Mouse (Mus musculus) B cell, adult 62 days (primary cell): ENCODE measurements around the gene Zfp764. TPM values are rescaled to one million over a fixed set of nuclear protein-coding genes. Genes with fewer than 3 reads are reported as not detected.

ENCODE experiments used
- total RNA-seq: library from RNA; stranded (reverse); gene quantifications from 4 replicates; pipeline ENCODE4 v1.2.4, GENCODE M21; 2023

Gene Zfp764
- total RNA-seq = 7.5 to 9.6 TPM (median 9.1 TPM) in 4 replicates

DNA sequence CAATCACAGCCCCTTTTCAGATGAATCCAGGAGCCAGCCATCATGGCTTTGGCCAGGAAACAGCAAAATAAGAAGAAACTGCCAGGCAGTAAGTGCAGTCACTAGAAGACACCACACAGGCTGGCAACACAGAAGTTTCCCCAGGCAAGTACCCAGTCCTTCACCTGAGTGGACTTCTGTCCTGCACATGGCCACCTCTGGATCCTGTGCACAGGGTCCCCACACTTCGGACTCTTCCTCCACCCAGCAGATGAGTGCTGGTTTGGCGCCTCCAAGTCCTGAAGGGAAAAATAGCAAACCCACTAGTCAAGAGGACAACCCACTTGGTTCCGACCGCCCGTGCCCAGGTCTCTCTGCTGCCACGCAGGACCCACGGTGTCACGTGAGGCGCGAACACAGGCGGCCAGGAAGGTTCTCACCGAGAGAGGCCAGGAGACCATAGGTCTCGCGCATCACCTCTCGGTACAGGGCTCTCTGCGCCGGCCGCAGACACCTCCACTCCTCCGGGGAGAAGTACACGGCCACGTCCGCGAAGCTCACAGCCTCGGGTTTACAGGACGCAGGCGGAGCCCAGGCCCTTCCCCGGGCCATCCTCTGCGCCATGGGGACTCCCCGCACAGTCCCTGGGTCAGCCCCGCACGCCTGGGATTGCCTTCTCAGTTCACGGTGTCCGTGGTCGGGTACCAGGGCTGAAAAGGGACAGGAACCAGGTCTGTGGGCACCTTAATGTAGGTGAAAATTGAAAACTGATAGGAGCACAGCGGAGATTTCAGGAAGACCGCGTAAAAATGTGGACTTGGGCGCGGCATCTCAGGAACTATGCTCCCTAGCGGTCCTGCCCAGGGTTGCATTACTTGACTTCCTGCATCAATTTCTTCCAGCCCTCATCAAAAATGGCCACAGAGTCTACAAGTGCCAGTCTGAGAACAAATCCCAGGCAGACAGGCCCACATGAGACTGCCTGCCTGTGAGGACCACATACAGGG lies at the start of gene Zfp764:
Zfp764 (minus strand) TSS at position 821 of the 986 bp plus-strand sequence.

DNA sequence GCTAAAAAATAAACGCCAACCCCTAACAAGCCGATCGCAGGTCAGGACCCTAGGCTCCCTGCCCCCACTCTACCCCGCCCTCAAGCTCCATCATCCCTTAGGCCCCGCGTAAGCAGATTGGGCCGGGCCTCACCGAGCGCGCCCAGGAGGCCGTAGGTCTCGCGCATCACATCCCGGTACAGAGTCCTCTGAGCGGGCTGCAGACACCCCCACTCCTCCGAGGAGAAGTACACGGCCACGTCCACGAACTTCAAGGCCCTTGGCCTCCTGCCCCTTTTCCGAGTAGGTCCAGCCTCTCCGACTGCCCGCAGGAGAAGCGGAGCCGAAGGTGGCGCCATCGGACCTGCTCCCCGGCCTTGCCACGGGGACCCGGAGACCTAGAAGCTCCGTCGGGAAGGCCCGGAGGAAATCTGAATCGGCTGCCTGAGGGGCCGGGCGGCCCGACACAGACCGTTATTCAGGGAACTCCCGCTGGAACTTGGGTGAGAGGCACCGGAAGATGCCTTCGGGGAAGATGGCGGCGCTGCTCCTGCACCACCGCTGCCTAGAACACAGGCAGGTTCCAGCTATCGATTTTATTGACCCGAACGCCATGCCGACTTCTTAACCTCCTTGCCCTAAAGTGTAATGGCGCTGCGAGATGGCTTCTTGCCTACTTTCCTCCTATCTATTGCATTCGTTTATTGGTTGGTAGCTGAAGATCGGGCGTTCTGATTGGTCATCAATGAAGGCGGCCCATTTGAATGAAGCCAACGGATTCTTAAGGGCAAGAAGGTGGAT lies 42.1 kb upstream of the Zfp764 start, which contains the start of gene Zfp689:
Zfp689 (minus strand) TSS at position 638 of the 780 bp plus-strand sequence.

GRCm38 (mm10) chr7:127421388-127422191 lies 15.0 kb upstream of the Zfp764 start, which contains the start of gene Zfp688:
Gene Zfp688 (minus strand): TSS chr7:127422068.

DNA sequence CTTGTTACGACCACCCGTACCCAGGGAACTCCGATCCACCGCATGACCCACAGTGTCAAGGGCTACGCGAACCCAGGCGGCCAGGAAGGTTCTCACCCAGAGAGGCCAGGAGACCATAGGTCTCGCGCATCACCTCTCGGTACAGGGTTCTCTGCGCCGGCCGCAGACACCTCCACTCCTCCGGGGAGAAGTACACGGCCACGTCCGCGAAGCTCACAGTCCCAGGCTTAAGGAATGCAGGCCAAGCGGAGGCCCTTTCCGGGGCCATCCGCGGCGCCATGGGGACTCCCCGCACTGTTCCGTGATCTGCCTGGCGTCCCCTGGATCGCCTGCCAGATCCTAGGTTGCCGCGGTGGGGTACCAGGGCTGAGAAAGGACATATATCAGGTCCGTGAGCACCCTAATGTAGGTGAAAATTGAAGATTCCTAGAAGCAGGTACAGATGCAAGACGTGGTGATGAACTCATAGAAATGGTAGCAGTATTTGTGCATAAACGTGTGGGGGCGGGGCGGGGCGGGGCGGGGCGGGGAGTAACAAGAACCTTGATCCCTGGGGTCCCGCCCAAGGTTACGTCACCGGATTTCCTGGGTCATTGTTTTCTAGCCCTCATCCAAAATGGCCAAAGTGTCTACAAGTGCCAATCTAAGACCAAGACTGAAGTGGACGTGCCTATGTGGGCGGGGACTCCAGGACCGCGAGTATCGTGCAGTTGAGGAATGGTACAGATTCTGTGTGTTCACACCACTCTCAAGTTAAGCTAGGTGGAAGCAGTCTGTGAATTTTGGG lies 13.3 kb downstream of the Zfp764 start, which contains the start of gene E430018J23Rik:
E430018J23Rik (minus strand) TSS at position 473 of the 787 bp plus-strand sequence.

DNA sequence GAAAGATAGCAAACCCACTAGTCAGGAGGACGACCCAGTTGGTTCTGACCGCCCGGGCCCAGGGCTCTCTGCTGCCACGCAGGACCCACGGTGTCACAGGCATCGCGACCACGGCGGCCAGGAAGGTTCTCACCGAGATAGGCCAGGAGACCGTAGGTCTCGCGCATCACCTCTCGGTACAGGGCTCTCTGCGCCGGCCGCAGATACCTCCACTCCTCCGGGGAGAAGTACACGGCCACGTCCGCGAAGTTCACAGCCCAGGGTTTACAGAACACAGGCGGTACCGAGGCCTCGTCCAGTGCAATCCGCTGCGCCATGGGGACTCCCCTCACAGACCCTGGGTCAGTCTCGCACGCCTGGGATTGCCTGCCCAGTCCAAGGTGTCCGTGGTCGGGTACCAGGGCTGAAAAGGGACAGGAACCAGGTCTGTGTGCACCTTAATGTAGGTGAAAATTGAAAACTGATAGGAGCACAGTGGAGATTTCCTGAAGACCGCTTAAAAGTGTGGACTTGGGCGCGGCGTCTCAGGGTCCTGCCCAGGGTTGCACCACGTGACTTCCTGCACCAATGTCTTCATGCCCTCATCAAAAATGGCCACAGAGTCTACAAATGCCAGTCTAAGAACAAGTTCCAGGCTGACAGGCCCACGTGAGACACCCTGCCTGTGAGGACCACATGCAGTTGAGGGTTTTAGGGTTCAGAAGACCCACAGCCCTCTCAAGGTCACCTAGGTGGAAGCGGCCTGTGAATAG lies 19.8 kb downstream of the Zfp764 start, which contains the start of gene 9130019O22Rik:
9130019O22Rik (minus strand) TSS at position 526 of the 752 bp plus-strand sequence.

DNA sequence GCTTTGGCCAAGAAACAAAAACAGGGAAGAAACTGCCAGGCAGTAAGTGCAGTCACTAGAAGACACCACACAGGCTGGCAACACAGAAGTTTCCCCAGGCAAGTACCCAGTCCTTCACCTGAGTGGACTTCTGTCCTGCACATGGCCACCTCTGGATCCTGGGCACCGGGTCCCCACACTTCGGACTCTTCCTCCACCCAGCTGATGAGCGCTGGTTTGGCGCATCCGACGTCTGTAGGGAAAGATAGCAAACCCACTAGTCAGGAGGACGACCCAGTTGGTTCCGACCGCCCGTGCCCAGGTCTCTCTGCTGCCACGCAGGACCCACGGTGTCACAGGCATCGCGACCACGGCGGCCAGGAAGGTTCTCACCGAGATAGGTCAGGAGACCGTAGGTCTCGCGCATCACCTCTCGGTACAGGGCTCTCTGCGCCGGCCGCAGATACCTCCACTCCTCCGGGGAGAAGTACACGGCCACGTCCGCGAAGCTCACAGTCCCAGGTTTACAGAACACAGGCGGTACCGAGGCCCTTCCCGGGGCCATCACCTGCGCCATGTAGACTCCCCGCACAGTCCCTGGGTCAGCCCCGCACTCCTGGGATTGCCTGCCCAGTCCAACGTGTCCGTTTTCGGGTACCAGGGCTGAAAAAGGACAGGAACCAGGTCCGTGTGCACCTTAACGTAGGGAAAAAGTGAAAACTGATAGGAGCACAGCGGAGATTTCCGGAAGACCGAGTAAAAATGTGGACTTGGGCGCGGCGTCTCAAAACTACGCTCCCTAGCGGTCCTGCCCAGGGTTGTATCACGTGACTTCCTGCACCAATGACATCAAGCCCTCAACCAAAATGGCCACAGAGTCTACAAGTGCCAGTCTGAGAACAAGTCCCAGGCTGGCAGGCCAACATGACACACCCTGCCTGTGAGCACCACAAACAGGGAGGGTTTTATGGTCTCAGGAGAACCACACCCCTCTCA lies 31.1 kb downstream of the Zfp764 start, which contains the start of gene Zfp747:
Zfp747 (minus strand) TSS at position 780 of the 975 bp plus-strand sequence.

Other genes starting within 250 kb of the Zfp764 start
- 69.5 to 80.2 TPM (median 75.6 TPM) in 4 replicates for gene Cd2bp2, start 210.8 kb downstream of the Zfp764 start, total RNA-seq
- 49.9 to 72.7 TPM (median 65.7 TPM) in 4 replicates for gene Tbc1d10b, start 198.4 kb downstream of the Zfp764 start, total RNA-seq
- gene Mylpf, start 197.9 kb downstream of the Zfp764 start, total RNA-seq = 4.1 to 8.2 TPM (median 5.3 TPM) in 4 replicates
- gene Zfp553, start 173.8 kb downstream of the Zfp764 start, total RNA-seq = 8.8 to 11.3 TPM (median 10.0 TPM) in 4 replicates
- 398 to 439 TPM (median 400 TPM) in 4 replicates for gene Sept1, start 173.7 kb downstream of the Zfp764 start, total RNA-seq
- 11.6 to 23.5 TPM (median 13.5 TPM) in 4 replicates for gene Zfp771, start 162.5 kb downstream of the Zfp764 start, total RNA-seq
- gene Dctpp1, start 146.1 kb downstream of the Zfp764 start, total RNA-seq = 14.3 to 19.5 TPM (median 15.7 TPM) in 4 replicates
- 24.1 to 28.3 TPM (median 25.3 TPM) in 4 replicates for gene Sephs2, start 132.8 kb downstream of the Zfp764 start, total RNA-seq
- gene Itgal, start 110.6 kb downstream of the Zfp764 start, total RNA-seq = 114 to 124 TPM (median 119 TPM) in 4 replicates
- 2.3 to 4.1 TPM (median 3.3 TPM) in 4 replicates for gene Zfp768, start 61.2 kb downstream of the Zfp764 start, total RNA-seq
- gene Zfp747, start 30.8 kb downstream of the Zfp764 start, total RNA-seq = 11.6 to 15.7 TPM (median 12.1 TPM) in 4 replicates
- 2.9 to 4.1 TPM (median 3.2 TPM) in 4 replicates for gene 9130019O22Rik, start 19.7 kb downstream of the Zfp764 start, total RNA-seq
- gene E430018J23Rik, start 13.2 kb downstream of the Zfp764 start, total RNA-seq = 4.6 to 7.8 TPM (median 6.1 TPM) in 4 replicates
- gene Zfp688, start 15.2 kb upstream of the Zfp764 start, total RNA-seq = 12.3 to 17.4 TPM (median 14.9 TPM) in 4 replicates
- gene Zfp689, start 42.3 kb upstream of the Zfp764 start, total RNA-seq = 4.0 to 6.0 TPM (median 4.9 TPM) in 4 replicates
- 136 to 150 TPM (median 139 TPM) in 4 replicates for gene Prr14, start 52.8 kb upstream of the Zfp764 start, total RNA-seq
- gene Fbrs, start 72.4 kb upstream of the Zfp764 start, total RNA-seq = 294 to 330 TPM (median 310 TPM) in 4 replicates
- gene Srcap, start 105.2 kb upstream of the Zfp764 start, total RNA-seq = 220 to 229 TPM (median 223 TPM) in 4 replicates
- 45.9 to 50.2 TPM (median 48.5 TPM) in 4 replicates for gene Gm42715, start 112.8 kb upstream of the Zfp764 start, total RNA-seq
- gene Tmem265, start 154.6 kb upstream of the Zfp764 start, total RNA-seq = 8.3 TPM in 1 of 4 replicates, not detected in the others
- 119 to 136 TPM (median 126 TPM) in 4 replicates for gene Phkg2, start 166.5 kb upstream of the Zfp764 start, total RNA-seq
- gene Ccdc189, start 181.8 kb upstream of the Zfp764 start, total RNA-seq = 0.38 to 1.5 TPM (median 0.60 TPM) in 4 replicates
- gene Rnf40, start 181.9 kb upstream of the Zfp764 start, total RNA-seq = 148 to 154 TPM (median 150 TPM) in 4 replicates
- 3.0 to 5.8 TPM (median 3.5 TPM) in 4 replicates for gene Zfp629, start 209.0 kb upstream of the Zfp764 start, total RNA-seq